Mouse (Mus musculus) bone marrow macrophage, adult 2 months (primary cell): Measurements from ENCODE around the gene Fcer1g.

Source experiments
- CTCF ChIP-seq: IDR thresholded peaks from 2 replicates; pipeline ENCODE4 v1.5.1; 2012; ENCODE audit warnings: low read depth, mild to moderate bottlenecking, low read length, moderate library complexity
- POLR2A ChIP-seq: IDR thresholded peaks from 2 replicates; pipeline ENCODE4 v1.6.1; 2012; ENCODE audit warnings: mild to moderate bottlenecking, low read depth, low read length, borderline replicate concordance

DNA sequence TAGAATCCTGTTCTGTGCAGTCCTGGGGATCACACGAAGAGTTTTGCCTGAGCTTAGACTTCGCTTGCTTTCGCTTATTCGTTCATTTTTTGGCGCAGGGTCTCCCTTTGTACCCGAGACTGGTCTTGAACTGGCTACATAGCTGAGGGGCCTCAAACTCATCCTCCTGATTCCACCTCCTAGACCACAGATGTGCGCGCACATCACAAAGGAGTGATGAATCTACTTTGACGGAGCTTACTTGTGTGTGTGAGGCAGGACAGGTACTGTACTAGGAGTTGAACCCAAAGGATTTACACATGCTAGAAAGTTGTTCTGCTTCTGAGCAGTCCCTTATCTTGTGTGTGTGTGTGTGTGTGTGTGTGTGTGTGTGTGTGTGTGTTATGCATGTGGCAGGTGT lies 43.3 kb downstream of the Fcer1g start:
- no peak for TF ChIP-seq CTCF
- TF ChIP-seq POLR2A, result no peak
